Mouse (Mus musculus): ENCODE measurements around the gene Pou5f1.
A peak's percentile ranks its signal among the peaks of the same experiment; 100 is the strongest.

The Pou5f1 gene

DNA sequence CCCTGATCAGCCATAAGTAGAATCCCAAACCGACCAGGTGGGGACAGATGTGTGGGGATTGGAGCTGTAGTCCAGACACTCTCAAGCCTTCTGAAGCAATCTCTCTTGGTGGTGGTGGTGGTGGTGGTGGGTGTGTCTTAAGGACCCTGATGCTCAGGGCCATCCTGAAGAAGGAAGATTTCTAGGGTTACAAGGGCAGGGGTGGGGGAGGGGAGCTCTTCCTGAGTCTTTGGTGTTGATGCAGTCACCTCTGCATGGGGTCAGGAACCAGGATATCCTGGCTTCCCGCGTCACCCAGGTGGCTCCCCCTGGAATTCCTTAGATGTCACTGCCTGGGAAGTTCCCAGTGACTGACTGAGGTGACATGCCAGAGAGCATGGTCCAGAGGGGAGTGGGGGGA, 26.5 kb downstream of the Pou5f1 start:
- Histone ChIP-seq H3K27me3 (ENCODE audit: control insufficient read depth, insufficient read depth, low read length, poor library complexity, severe bottlenecking) (no peaks in the 10 kb centered on the region), H3K36me3 (ENCODE audit: control insufficient read depth, insufficient read depth, low read length, poor library complexity, severe bottlenecking) (no peaks in the 10 kb centered on the region)
- DNase-seq (ENCODE audit: low read depth, low spot score) = no peak

DNA sequence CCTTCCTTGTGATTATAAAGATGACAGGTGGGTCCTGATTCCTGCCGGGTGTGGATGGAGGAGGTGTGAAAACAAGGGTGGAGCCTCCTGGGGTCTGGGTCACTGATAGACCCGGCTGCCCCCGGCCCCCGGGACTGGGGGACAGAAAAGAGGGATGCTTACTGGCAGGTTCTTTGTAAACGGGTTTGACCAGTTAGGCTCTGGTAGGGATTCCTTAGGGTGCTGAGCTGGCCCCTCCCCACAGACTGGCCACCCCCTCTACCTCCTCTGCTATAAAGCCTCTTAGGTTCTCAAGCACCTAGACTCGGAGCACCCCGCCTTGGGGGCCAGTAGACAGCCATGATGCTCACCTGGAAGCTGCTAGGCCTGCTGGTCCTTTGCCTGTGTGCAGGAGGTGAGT, 27.1 kb downstream of the Pou5f1 start, which contains the start of gene Psors1c2:
Gene Psors1c2 (plus strand): TSS at position 301 of the 400 bp plus-strand sequence.
- no peak for DNase-seq (ENCODE audit: low read depth, low spot score)
- no peaks in the 10 kb centered on the region for H3K36me3 ChIP-seq (ENCODE audit: control insufficient read depth, insufficient read depth, low read length, poor library complexity, severe bottlenecking)
- H3K27me3 ChIP-seq (ENCODE audit: control insufficient read depth, insufficient read depth, low read length, poor library complexity, severe bottlenecking) = no peaks in the 10 kb centered on the region

DNA sequence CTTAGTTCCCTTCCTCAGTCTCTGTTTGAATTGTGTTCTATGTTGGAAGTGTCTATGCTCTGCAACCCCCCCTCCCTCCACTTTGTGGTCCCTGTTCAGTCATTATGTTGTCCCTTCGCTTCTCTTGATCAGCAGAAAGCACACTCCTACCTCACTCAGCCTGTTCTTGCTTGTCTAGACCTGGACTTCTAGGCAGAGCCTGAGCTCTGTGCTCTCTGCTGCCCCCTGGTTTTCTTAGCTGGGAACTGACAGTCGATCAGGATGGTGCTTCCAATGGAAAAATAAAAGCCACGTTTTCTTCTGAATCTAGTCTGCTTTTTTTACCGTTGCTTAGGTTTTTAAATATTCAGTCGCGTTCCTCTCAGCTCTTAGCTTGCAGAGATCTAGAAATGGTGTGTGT, 28.5 kb downstream of the Pou5f1 start:
- H3K36me3 ChIP-seq (ENCODE audit: control insufficient read depth, insufficient read depth, low read length, poor library complexity, severe bottlenecking) = no peaks in the 10 kb centered on the region
- no peaks in the 10 kb centered on the region for H3K27me3 ChIP-seq (ENCODE audit: control insufficient read depth, insufficient read depth, low read length, poor library complexity, severe bottlenecking)
- peak; percentile 79 for DNase-seq (ENCODE audit: low read depth, low spot score)

DNA sequence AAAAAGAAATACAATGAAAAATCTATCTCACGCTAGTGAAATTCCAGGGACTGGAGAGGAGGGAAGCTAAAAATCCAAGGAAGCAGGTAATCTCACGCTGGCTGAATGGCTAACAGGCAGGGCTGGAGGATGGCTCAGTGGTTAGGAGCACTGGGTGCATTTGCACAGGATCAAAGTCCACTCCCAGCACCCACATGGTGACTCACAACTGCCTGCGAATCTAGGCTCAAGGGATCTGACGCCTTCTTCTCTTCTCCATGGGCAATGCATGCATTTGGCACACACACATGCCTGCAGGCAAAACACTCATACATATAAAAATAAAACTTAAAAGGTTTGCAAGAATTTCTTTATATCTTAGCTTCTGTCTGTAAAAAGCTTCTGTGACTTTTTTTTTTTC, 31.6 kb downstream of the Pou5f1 start:
- DNase-seq (ENCODE audit: low read depth, low spot score) = no peak

DNA sequence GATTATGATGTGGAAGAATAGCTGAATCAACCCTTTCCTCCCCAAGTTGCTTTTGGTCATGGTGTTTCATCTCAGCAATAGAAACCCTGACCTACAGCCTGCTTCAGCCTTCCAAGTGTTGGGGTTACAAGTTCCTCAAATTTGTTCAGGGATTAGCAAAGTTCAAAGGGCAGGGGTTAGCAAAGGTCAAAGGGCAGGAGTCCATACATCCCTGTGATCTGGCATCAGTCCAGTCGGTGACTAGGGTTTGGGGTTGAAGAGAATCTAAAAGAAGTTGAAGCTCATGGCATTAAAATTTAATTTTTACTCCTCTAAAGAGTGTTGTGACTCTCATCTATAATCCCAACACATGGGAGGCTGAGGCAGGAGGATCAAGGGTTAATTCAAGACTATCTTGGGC, 32.7 kb downstream of the Pou5f1 start:
- DNase-seq (ENCODE audit: low read depth, low spot score) = no peak
- Histone ChIP-seq H3K36me3 (ENCODE audit: control insufficient read depth, insufficient read depth, low read length, poor library complexity, severe bottlenecking) (no peaks in the 10 kb centered on the region), H3K27me3 (ENCODE audit: control insufficient read depth, insufficient read depth, low read length, poor library complexity, severe bottlenecking) (no peaks in the 10 kb centered on the region)

More for the DNA sequence above, 31.6 kb downstream of the Pou5f1 start:
- Histone ChIP-seq H3K36me3 (ENCODE audit: control insufficient read depth, insufficient read depth, low read length, poor library complexity, severe bottlenecking) (no peaks in the 10 kb centered on the region), H3K27me3 (ENCODE audit: control insufficient read depth, insufficient read depth, low read length, poor library complexity, severe bottlenecking) (no peaks in the 10 kb centered on the region)

DNA sequence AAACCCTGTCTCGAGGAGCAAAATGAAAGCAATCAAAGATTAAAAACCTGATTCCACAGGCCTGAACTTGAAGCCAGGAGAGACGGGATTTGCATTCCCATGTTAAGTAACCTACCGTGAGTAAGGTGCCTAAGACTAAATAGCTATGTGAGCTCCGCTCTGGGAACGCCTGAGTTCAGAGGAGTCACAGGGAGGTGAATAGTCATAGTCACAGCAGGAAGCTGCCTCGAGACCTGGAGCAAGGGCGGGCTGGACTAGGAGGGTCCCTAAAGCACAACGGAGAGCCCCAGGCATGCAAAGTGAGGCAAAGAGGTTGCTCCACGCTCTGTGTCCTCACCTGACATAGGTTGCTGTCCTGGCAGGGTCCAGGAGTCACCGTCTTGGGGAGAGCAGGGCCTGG, 33.7 kb downstream of the Pou5f1 start:
- no peak for DNase-seq (ENCODE audit: low read depth, low spot score)
- Histone ChIP-seq H3K27me3 (ENCODE audit: control insufficient read depth, insufficient read depth, low read length, poor library complexity, severe bottlenecking) (no peaks in the 10 kb centered on the region), H3K36me3 (ENCODE audit: control insufficient read depth, insufficient read depth, low read length, poor library complexity, severe bottlenecking) (no peaks in the 10 kb centered on the region)

DNA sequence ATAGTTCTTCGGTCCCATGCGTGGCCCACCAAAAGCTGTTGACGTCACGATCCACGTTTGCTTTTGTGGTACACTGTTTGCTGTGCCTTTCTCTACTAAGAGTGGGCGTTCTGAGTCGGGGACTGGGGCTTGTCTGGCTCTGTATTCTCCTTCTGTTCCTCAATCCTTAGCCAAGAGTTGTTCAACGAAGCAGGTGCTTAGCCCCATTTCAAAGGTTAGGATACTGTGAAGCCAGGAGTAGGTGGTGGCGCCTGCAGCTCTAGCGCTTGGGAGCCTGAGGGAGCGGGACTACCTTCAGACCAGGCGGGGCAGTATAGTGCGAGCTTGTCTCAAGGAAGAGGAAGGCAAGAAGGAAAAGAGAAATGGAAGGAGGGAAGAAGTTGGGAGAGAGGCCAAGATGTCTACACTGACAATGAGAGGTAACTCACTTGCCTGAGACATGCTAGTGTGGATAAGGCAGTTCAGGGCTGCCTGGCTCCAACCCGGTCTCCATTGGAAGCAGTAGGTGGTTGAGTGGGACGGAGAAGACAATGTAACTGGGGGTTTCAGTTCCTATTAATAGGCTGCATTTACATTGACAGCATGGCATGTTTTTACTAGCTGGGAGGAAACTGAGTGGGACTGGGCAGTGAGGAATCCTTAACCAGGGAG, 37.1 kb downstream of the Pou5f1 start:
- no peak for DNase-seq (ENCODE audit: low read depth, low spot score)
- H3K36me3 ChIP-seq (ENCODE audit: control insufficient read depth, insufficient read depth, low read length, poor library complexity, severe bottlenecking) = no peaks in the 10 kb centered on the region
- H3K27me3 ChIP-seq (ENCODE audit: control insufficient read depth, insufficient read depth, low read length, poor library complexity, severe bottlenecking) = no peaks in the 10 kb centered on the region

DNA sequence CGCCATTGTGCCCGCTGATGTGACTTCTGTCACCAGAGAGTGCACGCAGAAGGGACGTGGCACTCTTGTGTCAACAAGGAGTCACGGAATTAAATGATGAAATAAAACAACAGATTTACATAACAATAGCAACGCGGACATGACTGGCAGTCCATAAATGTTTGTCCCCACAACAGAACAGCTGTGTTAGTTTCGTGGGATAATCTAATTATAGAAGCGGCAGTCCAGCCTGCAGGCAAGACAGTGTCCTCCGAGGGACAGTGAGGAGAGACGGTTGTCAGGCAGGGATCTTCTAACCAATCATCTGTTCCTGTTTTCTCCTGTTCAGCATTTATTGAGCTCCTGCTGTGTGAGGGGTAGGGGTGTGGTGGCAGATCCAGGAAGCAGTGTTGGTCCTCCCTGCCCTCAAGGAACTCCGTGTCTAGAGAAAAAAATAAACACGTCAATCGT, 37.6 kb downstream of the Pou5f1 start:
- no peaks in the 10 kb centered on the region for H3K27me3 ChIP-seq (ENCODE audit: control insufficient read depth, insufficient read depth, low read length, poor library complexity, severe bottlenecking)
- DNase-seq (ENCODE audit: low read depth, low spot score) = no peak
- H3K36me3 ChIP-seq (ENCODE audit: control insufficient read depth, insufficient read depth, low read length, poor library complexity, severe bottlenecking) = no peaks in the 10 kb centered on the region

DNA sequence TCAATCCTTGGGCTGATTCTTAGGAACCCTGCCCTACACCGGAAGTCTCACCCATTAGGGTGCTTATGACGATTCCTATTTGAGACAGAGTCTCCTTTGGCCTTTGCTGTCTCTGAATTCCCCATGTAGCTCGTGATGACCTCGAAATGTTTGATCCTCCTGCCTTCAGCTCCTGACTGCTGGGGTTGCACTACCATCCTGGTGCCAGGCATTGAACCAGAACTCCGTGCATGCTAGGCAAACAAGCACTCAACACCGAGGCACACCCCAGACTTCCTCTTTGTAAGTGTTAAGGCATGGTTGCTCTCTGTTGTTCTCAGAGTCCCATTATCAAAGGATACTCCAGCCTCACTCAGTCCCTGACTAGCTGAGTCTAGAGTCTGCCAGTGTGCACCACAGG, 38.2 kb downstream of the Pou5f1 start:
- no peaks in the 10 kb centered on the region for H3K36me3 ChIP-seq (ENCODE audit: control insufficient read depth, insufficient read depth, low read length, poor library complexity, severe bottlenecking)
- DNase-seq (ENCODE audit: low read depth, low spot score) = peak; percentile 34
- H3K27me3 ChIP-seq (ENCODE audit: control insufficient read depth, insufficient read depth, low read length, poor library complexity, severe bottlenecking) = no peaks in the 10 kb centered on the region

DNA sequence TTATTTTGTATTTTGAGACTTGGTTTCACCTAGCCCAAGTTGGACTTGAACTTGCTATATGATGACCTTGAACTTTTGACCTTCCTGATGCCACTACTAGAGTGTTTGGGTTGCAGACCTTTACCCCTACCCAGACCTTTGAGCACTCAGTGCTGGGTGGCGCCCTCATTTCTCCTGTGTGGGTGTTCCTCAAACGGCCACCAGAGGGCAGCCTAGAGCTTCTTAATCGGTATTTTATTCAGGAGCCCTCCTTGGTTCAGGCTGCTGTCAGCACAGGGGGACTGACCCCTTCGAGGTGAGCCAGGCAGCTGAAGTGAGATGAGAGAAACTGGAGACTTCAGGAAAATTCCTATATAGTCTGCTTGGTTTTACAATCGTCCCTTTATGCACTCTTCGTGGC, 38.9 kb downstream of the Pou5f1 start:
- DNase-seq (ENCODE audit: low read depth, low spot score) = peak; percentile 59
- H3K36me3 ChIP-seq (ENCODE audit: control insufficient read depth, insufficient read depth, low read length, poor library complexity, severe bottlenecking) = no peaks in the 10 kb centered on the region
- H3K27me3 ChIP-seq (ENCODE audit: control insufficient read depth, insufficient read depth, low read length, poor library complexity, severe bottlenecking) = no peaks in the 10 kb centered on the region

DNA sequence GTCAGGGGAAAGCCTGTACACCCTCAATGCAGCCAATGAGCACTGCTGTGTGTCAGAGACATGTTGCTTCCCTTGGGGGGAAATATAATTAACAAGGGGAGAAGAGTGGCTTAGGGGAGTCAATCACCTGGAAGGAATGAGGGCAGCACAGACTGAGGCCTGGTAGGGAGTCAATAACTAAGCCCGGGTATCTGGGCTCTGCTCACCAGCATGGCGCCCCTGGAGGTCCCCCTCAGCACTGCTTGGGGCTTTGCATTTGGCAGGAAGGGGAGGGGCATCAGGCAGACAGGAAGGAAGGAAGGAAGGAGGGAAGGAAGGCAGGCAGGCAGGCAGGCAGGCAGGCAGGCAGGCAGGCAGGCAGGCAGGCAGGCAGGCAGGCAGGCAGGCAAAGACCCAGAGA, 41.6 kb downstream of the Pou5f1 start:
- H3K27me3 ChIP-seq (ENCODE audit: control insufficient read depth, insufficient read depth, low read length, poor library complexity, severe bottlenecking) = no peaks in the 10 kb centered on the region
- no peak for DNase-seq (ENCODE audit: low read depth, low spot score)
- no peaks in the 10 kb centered on the region for H3K36me3 ChIP-seq (ENCODE audit: control insufficient read depth, insufficient read depth, low read length, poor library complexity, severe bottlenecking)

DNA sequence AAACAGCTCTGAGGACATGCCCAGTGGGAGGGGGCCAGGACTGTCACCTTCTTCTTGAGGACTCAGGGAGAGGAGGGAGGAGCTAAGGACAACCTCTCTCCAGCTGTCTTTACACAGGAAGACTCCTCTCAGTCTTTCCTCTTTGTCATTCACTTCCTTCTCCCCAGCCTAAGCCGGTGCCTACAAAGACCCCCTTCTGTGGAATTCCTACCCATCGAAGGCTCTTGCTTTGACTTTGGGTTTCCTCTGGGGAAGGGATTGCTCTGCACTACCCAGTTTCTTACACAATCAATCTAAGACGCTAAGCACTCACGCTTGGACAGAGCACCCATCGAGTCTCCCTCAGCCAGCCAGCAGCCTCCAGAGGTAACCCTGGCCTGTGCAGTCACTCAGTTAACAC, 42.8 kb downstream of the Pou5f1 start:
- Histone ChIP-seq H3K27me3 (ENCODE audit: control insufficient read depth, insufficient read depth, low read length, poor library complexity, severe bottlenecking) (no peaks in the 10 kb centered on the region), H3K36me3 (ENCODE audit: control insufficient read depth, insufficient read depth, low read length, poor library complexity, severe bottlenecking) (no peaks in the 10 kb centered on the region)
- DNase-seq (ENCODE audit: low read depth, low spot score) = no peak

DNA sequence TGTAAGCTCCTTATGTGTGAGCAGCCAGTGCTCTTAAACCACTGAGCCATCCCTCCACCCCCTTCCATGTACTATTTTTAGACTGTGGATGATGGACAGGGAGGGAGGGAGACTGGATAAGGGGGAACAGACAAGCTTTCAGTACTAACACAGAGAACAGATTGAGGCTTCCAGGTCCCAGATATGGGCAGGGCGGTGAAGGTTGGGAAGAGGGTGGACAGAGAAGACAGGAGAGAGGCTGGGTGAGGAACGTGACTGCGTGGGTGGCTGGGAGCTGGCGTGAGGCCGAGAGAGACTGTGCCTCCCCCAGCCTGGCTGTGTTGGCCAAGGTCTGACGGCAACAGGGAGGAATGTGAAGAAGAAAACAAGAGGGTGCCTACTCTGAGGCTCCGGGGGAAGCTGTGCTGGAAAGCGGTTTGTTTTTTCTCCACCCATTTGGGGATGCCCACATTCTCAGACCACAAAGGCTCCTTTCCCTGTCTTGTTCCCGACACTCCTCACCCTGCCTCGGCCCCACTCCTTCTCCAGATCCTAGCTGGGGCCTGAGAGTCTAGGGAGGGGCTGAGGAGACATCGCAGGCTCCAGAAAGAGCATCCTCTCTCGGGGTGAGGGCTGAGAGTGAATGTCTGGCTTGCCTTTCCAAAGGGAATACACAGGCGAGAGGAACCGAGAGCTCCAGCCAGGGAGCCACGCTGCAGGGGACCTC, 43.8 kb downstream of the Pou5f1 start:
- H3K36me3 ChIP-seq (ENCODE audit: control insufficient read depth, insufficient read depth, low read length, poor library complexity, severe bottlenecking) = no peaks in the 10 kb centered on the region
- DNase-seq (ENCODE audit: low read depth, low spot score) = no peak
- no peaks in the 10 kb centered on the region for H3K27me3 ChIP-seq (ENCODE audit: control insufficient read depth, insufficient read depth, low read length, poor library complexity, severe bottlenecking)

DNA sequence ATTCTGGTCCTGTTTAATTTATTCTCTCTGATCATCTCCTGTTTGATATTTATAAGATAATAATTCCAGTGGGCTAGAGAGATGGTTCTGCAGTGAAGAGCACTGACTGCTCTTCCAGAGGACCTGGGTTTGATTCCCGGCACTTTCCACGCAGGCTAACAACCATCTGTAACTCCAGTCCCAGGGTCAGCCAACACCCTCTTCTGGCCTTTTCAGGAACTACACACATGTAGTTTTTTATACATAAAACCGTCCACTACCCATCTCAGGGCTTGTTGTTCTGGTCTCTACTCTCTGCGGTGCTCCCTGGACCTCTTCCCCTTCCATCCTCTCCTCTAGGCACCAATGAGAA, 44.3 kb downstream of the Pou5f1 start:
- no peak for DNase-seq (ENCODE audit: low read depth, low spot score)
- Histone ChIP-seq H3K27me3 (ENCODE audit: control insufficient read depth, insufficient read depth, low read length, poor library complexity, severe bottlenecking) (no peaks in the 10 kb centered on the region), H3K36me3 (ENCODE audit: control insufficient read depth, insufficient read depth, low read length, poor library complexity, severe bottlenecking) (no peaks in the 10 kb centered on the region)

DNA sequence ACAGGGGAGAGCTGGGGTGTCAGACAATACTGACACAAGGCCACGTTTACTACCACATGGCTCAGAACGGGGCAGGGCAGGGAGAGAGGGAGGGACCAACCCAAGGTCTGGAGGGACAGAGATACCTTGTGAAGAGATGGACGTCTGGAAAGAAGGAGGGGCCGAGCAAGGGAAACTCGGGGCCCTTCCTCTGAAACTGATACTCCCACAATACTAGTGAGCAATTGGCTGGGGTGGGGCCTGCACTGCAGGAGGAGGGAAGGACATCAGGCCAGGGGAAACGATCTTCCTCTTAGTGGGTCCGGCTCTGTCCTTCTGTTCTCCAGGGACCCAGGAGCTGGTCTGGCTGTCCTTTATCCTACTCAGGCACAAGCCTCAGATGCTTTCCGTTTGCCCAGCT, 45.1 kb downstream of the Pou5f1 start:
- Histone ChIP-seq H3K36me3 (ENCODE audit: control insufficient read depth, insufficient read depth, low read length, poor library complexity, severe bottlenecking) (no peaks in the 10 kb centered on the region), H3K27me3 (ENCODE audit: control insufficient read depth, insufficient read depth, low read length, poor library complexity, severe bottlenecking) (no peaks in the 10 kb centered on the region)
- no peak for DNase-seq (ENCODE audit: low read depth, low spot score)

All from splenic B cell, adult 2 months (primary cell).